Mouse (Mus musculus) CH12.LX (cell line): ENCODE results near the gene Uck1. TPM values are rescaled to one million over a fixed set of nuclear protein-coding genes. Genes with fewer than 3 reads are reported as not detected.

Experiments used
- DNase-seq: peaks from one replicate; pipeline ENCODE4 v3.0.0-alpha.2; 2013; ENCODE audit errors: extremely low read depth
- H3K27ac ChIP-seq: 2 replicates; pipeline ENCODE4 v1.5.1; 2012; ENCODE audit warnings: low read depth, mild to moderate bottlenecking, control low read depth, moderate library complexity; ENCODE audit not compliant: insufficient read depth
- H3K27me3 ChIP-seq: replicated peaks from 2 replicates; pipeline ENCODE3; 2012; ENCODE audit warnings: inconsistent platforms
- H3K36me3 ChIP-seq, 2 experiments: replicated peaks in 1 of 2; 2 replicates each; pipeline versions ENCODE3 to v1.6.1; 2012; ENCODE audit warnings: inconsistent platforms in 1 of 2, low read length in 1 of 2, mild to moderate bottlenecking in 1 of 2, mixed read lengths in 1 of 2, moderate library complexity in 1 of 2; ENCODE audit not compliant: control insufficient read depth in 1 of 2, insufficient read depth in 1 of 2
- H3K4me1 ChIP-seq, 2 experiments: 2 replicates each; pipeline ENCODE4 v1.6.1; 2012; ENCODE audit warnings: inconsistent platforms in 1 of 2, moderate library complexity in 1 of 2; ENCODE audit not compliant: insufficient read depth in 2 of 2, control insufficient read depth in 1 of 2
- H3K4me2 ChIP-seq: 2 replicates; pipeline ENCODE4 v1.6.1; 2012; ENCODE audit warnings: low read depth, mild to moderate bottlenecking, control low read depth; ENCODE audit not compliant: poor library complexity, insufficient read depth, severe bottlenecking
- H3K4me3 ChIP-seq, 3 experiments: fragments of 150-350 bp in 1 of 3; sonication (generic) in 1 of 3; replicated peaks in 1 of 3; 2 replicates each; pipeline versions ENCODE3 to v1.5.1; 2011 to 2012; ENCODE audit warnings: low read depth in 2 of 3, low read length in 2 of 3, mild to moderate bottlenecking in 2 of 3, moderate library complexity in 2 of 3, control low read depth in 1 of 3, improper control_type of control experiment in 1 of 3, inconsistent platforms in 1 of 3, mixed read lengths in 1 of 3; ENCODE audit not compliant: poor library complexity in 1 of 3
- H3K79me2 ChIP-seq: replicated peaks from 2 replicates; pipeline ENCODE4 v1.6.1; 2012; ENCODE audit warnings: mild to moderate bottlenecking, moderate library complexity; ENCODE audit not compliant: control insufficient read depth, poor library complexity, insufficient read depth, severe bottlenecking; ENCODE audit errors: extremely low read depth
- H3K9ac ChIP-seq: 2 replicates; pipeline ENCODE4 v1.6.1; 2012; ENCODE audit warnings: low read depth, mild to moderate bottlenecking, control low read depth, moderate library complexity; ENCODE audit not compliant: insufficient read depth
- H3K9me3 ChIP-seq: replicated peaks from 2 replicates; pipeline ENCODE3; 2012; ENCODE audit warnings: low read length, inconsistent platforms, mixed read lengths
- CHD2 ChIP-seq: IDR thresholded peaks from 2 replicates; pipeline ENCODE4 v1.6.1; 2011; ENCODE audit warnings: low read length, improper control_type of control experiment
- CTCF ChIP-seq, 2 experiments: IDR thresholded peaks in 1 of 2; conservative IDR thresholded peaks in 1 of 2; 2 replicates each; pipeline ENCODE4 v1.5.1; 2011 to 2012; ENCODE audit warnings: low read depth in 2 of 2, low read length in 2 of 2, improper control_type of control experiment in 1 of 2, inconsistent platforms in 1 of 2, mild to moderate bottlenecking in 1 of 2, moderate library complexity in 1 of 2
- ELF1 ChIP-seq: IDR thresholded peaks from 2 replicates; pipeline ENCODE4 v1.6.1; 2014; ENCODE audit warnings: low read depth, mild to moderate bottlenecking, inconsistent platforms, low read length, improper control_type of control experiment
- EP300 ChIP-seq: IDR thresholded peaks from 2 replicates; pipeline ENCODE4 v1.6.1; 2011; ENCODE audit warnings: low read length, improper control_type of control experiment
- IRF4 ChIP-seq: IDR thresholded peaks from 2 replicates; pipeline ENCODE4 v1.6.1; 2014; ENCODE audit warnings: low read depth, mild to moderate bottlenecking, inconsistent platforms, low read length, improper control_type of control experiment
- MAX ChIP-seq: IDR thresholded peaks from 2 replicates; pipeline ENCODE4 v1.6.1; 2011; ENCODE audit warnings: low read length, improper control_type of control experiment
- MAZ ChIP-seq: IDR thresholded peaks from 2 replicates; pipeline ENCODE4 v1.6.1; 2012; ENCODE audit warnings: low read depth, mild to moderate bottlenecking, inconsistent platforms, low read length, improper control_type of control experiment, moderate library complexity
- MXI1 ChIP-seq: IDR thresholded peaks from 2 replicates; pipeline ENCODE4 v1.6.1; 2011; ENCODE audit warnings: mild to moderate bottlenecking, low read depth, low read length, improper control_type of control experiment
- RAD21 ChIP-seq: IDR thresholded peaks from 2 replicates; pipeline ENCODE4 v1.6.1; 2011; ENCODE audit warnings: low read depth, mild to moderate bottlenecking, low read length, improper control_type of control experiment, moderate library complexity
- SIN3A ChIP-seq: IDR thresholded peaks from 2 replicates; pipeline ENCODE4 v1.6.1; 2012; ENCODE audit warnings: low read length, improper control_type of control experiment, inconsistent platforms
- SMC3 ChIP-seq: IDR thresholded peaks from 2 replicates; pipeline ENCODE4 v1.6.1; 2011; ENCODE audit warnings: low read depth, low read length, improper control_type of control experiment
- UBTF ChIP-seq: IDR thresholded peaks from 2 replicates; pipeline ENCODE4 v1.6.1; 2012; ENCODE audit warnings: low read depth, mild to moderate bottlenecking, inconsistent platforms, low read length, improper control_type of control experiment, moderate library complexity
- USF2 ChIP-seq: conservative IDR thresholded peaks from 2 replicates; pipeline ENCODE4 v1.6.1; 2011; ENCODE audit warnings: low read depth, low read length, improper control_type of control experiment
- dilution Hi-C: fragments of 300-500 bp; cut with MboI; formaldehyde crosslinking; loops from 2 replicates; pipeline ENCODE4 v1.14.3; 2020; ENCODE audit warnings: low sequenced_read_pairs; ENCODE audit not compliant: extremely low pct_unique_long_range_greater_than_20kb, extremely low pct_ligation_motif_present
- in situ Hi-C: fragments of 300-500 bp; cut with MboI; formaldehyde crosslinking; loops from 3 replicates; pipeline ENCODE4 v1.14.3; 2019; ENCODE audit warnings: low sequenced_read_pairs, low pct_ligation_motif_present, low pct_unique_long_range_greater_than_20kb, mixed read lengths
- polyA plus RNA-seq: library from polyadenylated mRNA; unstranded; fragments of >175 nt; gene quantifications from 2 replicates; pipeline ENCODE4 v1.2.1, GENCODE M21; 2012; ENCODE audit warnings: low read depth; ENCODE audit not compliant: insufficient read length
- total RNA-seq, 2 experiments: library from RNA; depleted of rRNA; stranded (reverse); fragments of 300-350 nt in 1 of 2; fragments of >200 nt in 1 of 2; gene quantifications; 2 replicates each; pipeline ENCODE4 v1.2.3; 2012 to 2014

Uck1 gene
- total and polyA plus RNA-seq, 3 experiments, result 33.7 to 45.0 (median 35.7) TPM

DNA sequence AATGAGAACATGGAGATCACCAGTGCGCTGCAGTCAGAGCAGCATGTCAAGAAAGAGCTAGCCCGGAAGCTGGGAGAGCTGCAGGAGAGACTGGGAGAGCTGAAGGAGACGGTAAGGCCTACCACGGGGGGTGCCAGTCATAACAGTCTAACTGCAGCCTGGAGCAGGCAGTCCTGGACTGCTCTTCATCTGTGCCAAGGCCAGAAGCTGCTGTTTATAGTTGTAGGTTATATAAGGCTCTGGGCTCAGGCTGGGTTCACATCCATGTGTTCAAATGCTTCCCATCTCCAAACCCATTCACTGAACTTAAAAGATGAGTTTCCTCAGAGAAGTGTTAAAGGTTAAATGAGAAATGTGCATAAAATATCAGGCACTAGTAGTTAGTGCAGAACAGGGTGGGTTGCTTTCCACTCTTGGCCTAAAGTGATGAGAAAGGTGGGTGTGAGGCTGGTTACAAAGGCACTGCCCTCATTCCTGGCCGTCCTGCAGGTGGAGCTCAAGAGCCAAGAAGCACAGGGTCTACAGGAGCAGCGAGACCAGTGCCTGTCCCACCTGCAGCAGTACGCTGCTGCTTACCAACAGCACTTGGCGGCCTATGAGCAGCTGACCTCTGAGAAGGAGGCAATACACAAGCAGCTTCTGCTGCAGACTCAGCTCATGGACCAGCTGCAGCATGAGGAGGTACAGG lies 44.3 kb upstream of the Uck1 start:
- no peak overlapping the region for H3K4me2 ChIP-seq
- peak; percentile 51 for DNase-seq
- H3K4me1 ChIP-seq, result peaks cover 0 to 9% of the 10 kb centered on the region in 2 experiments; a peak in 2 of 4 replicates
- H3K4me3 ChIP-seq, result no peak overlapping the region
- in situ Hi-C loops, result no loop called here
- peaks cover 68 to 96% of the 10 kb centered on the region in 2 experiments for H3K36me3 ChIP-seq
- H3K9me3 ChIP-seq, result no peaks in the 10 kb centered on the region
- H3K27ac ChIP-seq, result no peak overlapping the region
- dilution Hi-C loops, result no loop called here
- no peaks in the 10 kb centered on the region for H3K79me2 ChIP-seq
- no peaks in the 10 kb centered on the region for H3K27me3 ChIP-seq
- no peak overlapping the region for H3K9ac ChIP-seq
- TF ChIP-seq RAD21 (peak; percentile 56), SIN3A (no peak), SMC3 (peak; percentile 49), MXI1 (no peak), CHD2 (no peak), CTCF (conservative IDR thresholded peaks at IDR 0.05 in 1 of 2, IDR thresholded peaks at IDR 0.05 in 1 of 2; ENCODE audit: low read depth in 2 of 2, low read length in 2 of 2) (peak; percentile 52 to 72; a peak in 3 of 4 replicates), EP300 (no peak), USF2 (no peak), MAZ (no peak), MAX (no peak), IRF4 (no peak), UBTF (no peak), ELF1 (no peak)

DNA sequence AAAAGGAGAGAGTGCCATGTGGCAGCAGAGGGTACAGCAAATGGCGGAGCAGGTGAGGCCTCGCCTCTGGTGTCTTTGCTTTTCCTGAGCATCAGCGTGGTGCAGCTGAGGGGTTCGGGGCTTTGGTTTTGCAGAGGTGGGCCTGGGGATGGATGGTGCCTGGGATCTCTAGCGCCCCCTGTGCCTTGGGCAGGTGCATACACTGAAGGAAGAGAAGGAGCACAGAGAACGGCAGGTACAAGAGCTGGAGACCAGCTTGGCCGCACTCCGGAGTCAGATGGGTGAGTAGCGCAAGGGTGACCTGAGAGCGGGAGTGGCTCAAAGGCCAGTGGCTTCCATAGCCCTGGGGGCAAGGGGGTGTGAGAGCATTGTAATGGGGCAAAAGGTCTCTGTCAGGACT lies 43.0 kb upstream of the Uck1 start:
- H3K36me3 ChIP-seq, result peaks cover 75 to 97% of the 10 kb centered on the region in 2 experiments

More for the DNA sequence above, 43.0 kb upstream of the Uck1 start:
- TF ChIP-seq CTCF (conservative IDR thresholded peaks at IDR 0.05 in 1 of 2, IDR thresholded peaks at IDR 0.05 in 1 of 2; ENCODE audit: low read depth in 2 of 2, low read length in 2 of 2) (peak in 1 of 2 experiments; percentile 36; a peak in 2 of 4 replicates), EP300 (no peak)
- no peaks in the 10 kb centered on the region for H3K9me3 ChIP-seq
- peaks cover 0 to 13% of the 10 kb centered on the region in 2 experiments; a peak in 2 of 4 replicates for H3K4me1 ChIP-seq
- no peak overlapping the region for H3K4me2 ChIP-seq
- H3K27ac ChIP-seq, result no peak overlapping the region
- no peaks in the 10 kb centered on the region for H3K27me3 ChIP-seq
- no peak for DNase-seq
- H3K79me2 ChIP-seq, result no peaks in the 10 kb centered on the region
- no peak overlapping the region for H3K9ac ChIP-seq
- H3K4me3 ChIP-seq, result no peak overlapping the region
- dilution Hi-C loops, result no loop called here
- in situ Hi-C loops, result no loop called here
